Mouse (Mus musculus) gastrocnemius, postnatal 25 days (tissue): ENCODE results near the gene Abca12. TPM values are rescaled to one million over a fixed set of nuclear protein-coding genes. Genes with fewer than 3 reads are reported as not detected.

ENCODE experiments used
- DNase-seq: peaks from one replicate; pipeline ENCODE4 v3.0.0; 2022
- total RNA-seq, 2 experiments: library from RNA; stranded (reverse); gene quantifications; 1 replicate in 1 of 2; 2 replicates in 1 of 2; pipeline ENCODE4 v1.2.3; 2021

Gene Abca12
- total RNA-seq, 2 experiments from 2014 or later = not detected

DNA sequence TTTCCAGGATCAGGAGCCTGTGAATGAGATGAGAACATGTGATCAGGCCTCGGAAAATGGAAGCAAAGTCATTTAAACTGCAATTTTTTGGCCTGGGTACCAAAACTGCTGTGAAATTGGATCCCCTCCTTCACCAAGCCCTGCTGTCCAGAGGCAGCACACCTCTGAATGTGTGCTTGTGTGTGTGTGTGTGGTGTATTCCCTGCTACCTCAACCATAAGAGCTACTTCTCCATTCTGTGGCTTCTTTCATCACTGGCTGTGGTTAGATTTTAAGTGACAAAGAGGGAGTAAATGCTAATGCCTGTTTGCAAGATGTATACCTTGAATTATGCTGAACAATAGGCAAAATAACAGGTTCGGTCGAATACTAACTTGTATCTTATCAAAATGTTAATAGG is 84.4 kb downstream of the Abca12 start:
- DNase-seq = no peak

DNA sequence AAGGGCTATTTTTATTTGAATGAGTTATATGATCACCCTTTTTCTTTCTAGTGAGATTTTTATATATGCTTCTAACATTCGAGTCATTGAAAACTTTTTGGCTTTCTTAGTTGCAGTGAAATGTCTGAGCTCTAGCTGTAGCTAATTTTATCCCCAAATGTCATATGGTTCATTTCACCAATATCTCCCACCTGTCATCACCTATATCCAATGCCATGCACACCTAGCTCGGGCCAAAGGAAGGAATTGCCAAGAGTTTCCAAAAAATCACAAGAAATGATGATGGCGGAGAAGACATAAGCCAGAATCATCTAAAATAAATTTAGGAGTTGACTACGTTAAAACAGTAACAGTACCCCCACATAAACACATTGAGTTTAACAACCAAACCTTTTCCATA is 102.5 kb downstream of the Abca12 start:
- no peak for DNase-seq

DNA sequence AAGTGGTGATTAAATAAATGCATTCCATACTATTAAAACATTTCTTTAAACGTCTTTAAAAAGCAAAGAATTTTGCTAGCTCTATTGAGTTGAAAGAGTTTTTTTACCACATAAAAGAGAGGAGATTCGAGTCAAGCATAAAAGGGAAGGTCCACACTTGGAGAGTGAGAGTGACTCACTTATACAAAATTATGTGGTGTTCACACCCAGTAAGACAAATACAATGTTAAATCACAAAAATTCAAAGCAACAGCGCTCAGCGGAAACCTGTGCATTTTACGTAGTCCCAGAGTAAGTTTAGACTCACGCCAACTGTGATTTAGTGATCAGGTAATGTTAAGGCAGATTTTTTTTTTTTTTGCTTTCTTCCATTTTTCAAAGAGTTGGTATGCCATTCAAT is 104.1 kb downstream of the Abca12 start:
- DNase-seq = no peak

DNA sequence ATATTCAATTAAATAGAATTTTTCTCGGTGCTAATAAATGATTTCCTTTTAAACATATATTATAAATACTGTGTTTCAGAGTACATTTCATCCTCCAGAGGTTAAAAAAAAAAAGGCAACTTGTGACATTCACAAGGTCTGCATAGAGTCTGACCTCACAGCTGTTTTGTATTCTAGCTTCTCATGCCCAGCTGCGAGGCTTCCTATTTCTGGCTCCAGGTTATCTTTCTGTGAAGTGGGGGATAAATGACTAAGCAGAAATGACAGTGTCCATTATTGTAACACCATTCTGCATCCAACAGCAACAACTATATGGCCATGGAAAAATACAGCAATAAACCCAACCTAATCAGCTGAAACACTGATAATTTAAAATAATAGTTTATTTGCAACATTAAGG is 107.3 kb downstream of the Abca12 start:
- no peak for DNase-seq

DNA sequence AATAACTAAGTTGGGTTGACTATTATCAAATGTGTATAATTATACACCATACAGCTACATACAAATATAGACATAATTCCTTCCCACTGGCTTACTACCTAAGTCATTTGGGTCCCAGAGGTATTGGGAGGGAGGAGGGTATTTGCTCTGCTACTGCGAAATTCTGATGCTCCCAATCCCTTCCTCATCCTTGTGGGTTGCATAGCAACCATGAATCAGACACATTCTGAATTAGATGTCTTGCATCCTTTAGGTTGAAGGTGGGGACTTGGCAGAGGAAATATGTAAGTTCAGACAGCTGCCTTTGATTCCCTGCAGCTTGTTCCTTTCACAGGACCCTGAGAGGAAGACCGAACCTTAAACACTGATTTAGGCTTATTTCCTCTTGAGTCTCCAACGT is 108.5 kb downstream of the Abca12 start:
- no peak for DNase-seq

DNA sequence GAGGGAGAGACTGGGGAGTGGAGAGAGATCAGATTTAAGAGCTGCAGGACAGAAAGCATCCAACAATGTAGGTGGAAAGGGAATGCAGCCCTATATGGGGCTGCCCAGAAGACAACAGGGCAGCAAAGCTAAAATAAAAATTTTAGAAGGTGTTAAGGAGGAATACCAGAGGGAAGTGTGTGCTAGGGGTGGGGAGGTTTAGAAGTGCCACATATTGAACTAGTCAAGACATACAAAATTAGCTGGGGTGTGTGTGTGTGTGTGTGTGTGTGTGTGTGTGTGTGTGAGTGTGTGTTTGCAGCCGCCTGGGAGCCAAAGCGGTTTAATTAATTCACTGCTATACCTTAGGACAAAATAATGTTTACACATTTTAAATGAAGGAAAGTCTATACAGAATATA is 110.1 kb downstream of the Abca12 start:
- no peak for DNase-seq

DNA sequence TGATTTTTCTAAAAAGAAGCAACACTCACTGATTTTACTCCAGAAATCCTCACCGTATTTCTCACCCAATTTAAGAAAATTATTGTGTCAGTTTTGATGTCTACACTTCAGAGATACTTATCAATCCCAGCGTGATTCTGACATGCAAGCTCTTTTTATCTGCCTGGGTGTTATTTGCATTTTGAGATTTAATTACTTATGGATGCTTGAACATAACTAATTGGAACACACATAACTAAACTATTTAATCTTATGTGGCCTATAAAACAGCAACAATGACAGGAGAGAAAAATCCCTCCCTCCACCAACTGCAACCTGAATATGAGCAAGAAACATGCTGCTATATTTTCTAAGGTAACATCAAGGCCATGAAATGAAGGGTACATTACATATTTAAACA is 117.7 kb downstream of the Abca12 start:
- no peak for DNase-seq

DNA sequence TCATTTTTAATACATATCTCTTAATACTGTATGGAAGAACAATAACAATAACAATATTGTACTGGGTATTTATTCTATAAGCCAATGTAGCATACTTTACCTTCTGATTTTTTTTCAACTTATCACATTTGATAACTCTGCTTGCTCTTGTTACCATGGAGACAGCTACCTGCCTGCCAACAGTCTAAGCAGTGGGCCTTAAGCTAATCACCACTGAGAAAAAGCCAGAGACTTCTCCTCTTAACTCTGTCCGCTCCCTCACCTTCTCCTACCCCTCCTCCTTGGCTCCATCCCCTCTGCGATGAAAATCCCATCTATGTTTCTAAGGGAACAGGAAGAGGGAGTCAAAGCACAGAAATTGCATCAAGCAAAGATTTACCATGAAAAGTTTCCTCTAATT is 118.1 kb downstream of the Abca12 start:
- DNase-seq = no peak

DNA sequence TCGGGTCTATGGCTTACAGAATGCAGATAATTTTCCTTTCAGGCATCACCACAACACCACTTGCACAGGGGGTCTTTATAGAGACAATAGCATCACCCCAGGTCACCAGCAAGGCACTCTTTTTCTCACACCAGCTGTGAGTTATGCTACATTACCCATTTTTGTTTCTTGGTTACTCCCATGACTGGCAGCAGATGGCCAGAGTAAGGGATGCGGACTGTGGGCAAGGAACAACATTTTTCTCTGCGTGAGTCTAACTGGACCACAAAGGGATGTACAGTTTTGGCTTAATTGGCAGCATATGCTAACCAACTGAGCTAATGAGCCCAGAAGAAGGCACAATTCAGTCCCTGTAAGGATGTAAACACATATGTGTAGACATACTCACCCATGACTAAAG is 122.8 kb downstream of the Abca12 start:
- no peak for DNase-seq

DNA sequence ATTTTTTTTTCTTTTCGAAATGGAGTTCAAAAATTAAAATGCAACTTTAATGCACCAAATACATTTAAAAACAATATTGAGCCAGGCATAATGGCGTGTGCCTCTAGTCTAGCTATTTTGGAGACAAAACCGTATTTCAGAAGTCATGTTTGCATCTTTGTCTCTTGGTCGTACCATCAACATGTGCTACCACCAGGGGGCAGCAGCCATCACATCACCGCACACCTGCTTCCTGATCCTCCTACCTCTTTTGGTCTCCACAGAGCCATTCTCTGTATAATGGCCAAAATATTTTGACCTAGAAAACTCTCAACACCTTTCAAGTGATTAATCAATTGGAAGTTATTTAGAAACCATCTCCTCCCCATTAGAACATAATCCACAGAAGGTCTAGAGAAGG is 125.2 kb downstream of the Abca12 start:
- no peak for DNase-seq

DNA sequence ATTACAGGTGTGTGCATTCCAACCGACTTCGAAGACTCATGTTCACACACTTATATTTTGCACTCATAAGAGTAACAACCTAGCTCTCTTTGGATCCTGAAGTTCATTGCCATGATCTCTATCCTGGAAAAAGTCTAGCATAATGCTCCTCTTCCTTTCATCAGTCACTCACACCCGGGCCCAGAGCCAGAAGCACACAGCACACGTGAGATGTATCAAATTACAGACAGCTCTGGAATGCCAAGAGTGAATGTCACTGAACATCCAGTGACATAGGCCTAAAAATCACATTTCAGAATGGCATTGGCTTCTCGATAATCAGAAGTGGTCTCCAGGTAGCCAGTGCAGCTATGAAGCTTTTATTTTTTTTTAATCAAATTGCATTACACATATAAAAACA is 137.8 kb downstream of the Abca12 start:
- DNase-seq = no peak

DNA sequence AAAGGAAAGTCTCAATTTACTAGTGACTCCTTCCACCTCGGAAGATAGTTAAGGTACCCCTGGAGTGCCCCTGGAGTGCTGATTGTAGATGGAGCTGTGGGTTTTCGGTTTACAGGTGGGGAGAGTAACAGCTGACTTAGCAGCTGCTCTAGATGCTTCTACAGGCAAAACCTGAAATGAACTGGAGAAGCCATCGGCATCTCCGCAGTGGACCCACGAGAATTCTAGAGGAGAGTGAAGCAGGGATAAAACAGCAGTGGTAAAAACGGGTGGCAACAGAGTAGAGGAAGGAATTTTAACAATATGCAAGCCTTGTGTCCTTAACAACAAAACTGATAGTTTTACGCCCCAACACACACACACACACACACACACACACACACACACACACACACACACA is 142.2 kb downstream of the Abca12 start:
- DNase-seq = no peak

DNA sequence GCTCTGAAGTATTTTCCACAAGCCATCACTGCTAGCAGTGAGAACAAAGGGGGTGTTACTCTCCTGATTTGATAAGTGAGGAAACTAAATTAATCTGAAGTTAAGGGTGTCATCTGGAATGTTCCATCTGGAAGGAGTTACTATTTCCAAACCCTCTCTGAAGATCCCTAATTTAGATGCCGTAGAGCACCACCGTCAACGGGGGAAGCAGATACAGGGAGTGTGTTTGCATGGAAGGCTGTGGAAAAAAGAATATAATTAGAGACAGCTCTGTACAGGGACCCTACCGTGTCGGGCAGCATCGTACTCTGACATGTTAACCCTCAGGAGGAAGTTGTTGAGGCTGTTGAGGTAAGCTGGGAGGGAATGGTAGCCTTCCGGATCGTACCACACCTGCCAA is 142.6 kb downstream of the Abca12 start:
- DNase-seq = no peak

DNA sequence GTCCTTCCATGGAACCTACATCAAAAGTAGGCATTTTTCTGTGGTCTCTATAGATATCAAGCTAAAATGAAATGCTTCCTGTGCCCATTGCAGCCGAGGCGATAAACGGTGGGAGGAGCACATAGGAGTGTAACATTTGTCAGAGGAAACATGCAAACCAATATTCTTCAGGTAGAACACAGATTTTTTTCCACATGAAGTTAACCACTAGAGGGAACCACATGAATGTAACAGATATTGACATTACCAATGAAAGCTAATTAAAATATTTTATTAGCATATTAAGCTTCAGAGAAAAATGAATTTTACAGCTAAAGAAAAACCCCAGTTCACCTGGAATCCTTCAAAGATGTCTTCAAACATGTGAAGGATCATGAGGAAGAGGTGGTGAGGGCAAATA is 144.6 kb downstream of the Abca12 start:
- DNase-seq = no peak

DNA sequence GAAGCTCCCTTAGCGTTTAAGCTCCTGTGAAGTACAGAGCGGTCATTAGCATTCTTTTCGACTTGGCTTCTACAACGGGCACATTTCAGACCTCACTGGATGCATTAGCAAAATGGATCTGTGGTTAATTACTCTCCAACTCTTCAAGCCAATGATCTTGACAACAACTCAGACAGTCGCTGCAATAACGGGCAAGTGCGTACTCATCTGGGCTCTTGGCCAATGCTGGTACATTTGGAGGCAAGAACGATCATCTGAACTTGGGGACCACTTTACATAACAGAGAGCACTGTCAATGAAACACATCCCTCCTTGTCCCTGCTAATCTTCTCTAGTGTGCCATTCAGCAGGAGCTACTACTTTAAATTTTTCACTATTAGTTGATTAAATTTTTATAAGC is 148.1 kb downstream of the Abca12 start:
- no peak for DNase-seq

DNA sequence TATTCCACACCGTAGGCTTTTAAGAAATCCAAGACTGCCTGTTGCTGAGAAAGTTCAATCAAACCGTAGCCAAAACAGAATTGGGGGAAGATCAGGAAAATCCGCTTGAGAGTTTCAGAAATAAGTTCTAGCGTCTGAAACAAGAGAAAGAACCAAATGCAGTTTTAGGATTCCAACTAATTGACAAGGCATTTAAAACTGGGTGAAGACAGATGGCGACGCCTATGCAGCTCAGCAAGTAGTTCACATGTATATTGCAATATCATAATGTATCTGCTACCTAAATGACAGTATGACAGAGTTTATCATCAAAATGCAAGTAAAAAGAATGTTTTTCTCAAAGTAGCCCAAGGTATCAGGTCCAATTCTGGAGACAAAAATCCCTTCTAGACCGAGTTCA is 151.2 kb downstream of the Abca12 start:
- DNase-seq = no peak

DNA sequence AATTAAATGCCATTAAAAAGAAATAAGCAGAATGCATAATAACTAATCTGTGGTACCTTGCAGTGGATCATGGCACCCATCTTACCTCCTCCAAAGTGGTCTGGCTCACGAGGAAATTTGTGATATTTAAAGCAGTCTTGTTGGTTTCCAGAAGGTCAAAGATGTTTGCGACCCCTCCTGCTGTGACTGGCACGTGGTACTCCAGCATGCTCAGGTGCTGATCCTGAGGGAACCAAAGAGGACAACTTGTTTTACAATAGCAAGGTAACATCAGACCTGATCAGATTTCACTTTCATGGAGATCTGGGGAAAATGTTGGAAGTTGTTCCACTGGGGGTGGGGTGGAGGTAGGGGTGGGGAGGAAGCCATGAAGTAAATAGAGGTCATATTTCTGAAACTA is 170.1 kb downstream of the Abca12 start:
- no peak for DNase-seq

DNA sequence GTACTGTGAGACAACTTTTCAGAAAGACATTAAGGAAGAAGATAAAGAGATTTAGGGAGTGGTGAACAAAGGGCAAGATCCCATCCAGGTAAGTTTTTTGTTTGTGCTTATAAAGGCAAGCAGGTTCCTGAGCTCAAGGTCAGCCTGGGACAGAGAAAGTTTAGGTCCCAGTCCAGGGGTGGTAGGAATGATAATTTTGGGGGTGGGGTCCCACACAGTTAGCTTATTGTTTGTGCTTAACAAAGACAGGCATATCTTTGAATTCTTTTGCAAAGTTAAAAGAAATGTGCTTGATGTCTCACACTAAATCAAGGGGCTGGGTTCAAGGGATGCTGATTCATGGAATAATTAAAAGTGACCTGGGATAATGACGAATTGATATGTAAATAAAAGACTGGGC is 173.3 kb downstream of the Abca12 start:
- no peak for DNase-seq

DNA sequence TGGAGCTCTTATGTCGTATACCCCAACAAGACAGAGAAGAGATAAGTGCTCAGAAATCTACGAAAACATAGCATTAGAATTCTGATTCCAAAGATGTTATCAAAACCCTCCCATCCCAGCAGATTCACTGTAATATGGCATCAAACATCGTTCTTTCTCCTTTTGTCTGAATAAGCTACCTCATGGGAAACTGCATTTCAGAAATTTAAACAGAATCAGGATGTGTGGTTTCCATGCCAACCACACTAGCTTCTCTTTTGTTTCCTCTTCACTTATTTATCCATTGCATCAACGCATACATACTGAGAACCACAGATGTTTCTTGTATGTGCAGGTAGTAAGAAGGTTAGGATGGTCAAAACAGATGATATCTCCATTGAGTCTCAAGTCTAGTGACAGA is 175.1 kb downstream of the Abca12 start:
- no peak for DNase-seq

DNA sequence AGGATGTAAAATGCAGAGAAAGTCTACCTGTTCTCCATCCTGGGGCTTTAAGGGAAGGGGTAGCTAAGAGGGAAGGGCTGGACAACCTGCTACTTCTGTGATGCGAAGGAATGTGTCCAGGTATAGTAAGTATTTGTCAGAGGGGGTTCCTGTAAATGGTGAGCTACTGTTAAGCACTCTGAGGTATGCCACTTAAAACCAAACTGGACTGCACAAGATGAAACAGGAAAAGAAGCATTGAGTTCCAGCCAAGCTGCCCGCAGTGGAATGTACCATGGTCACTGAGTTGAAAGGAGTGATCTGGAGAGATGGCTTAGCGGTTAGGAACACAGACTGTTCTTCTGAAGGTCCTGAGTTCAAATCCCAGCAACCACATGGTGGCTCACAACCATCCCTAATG is 179.4 kb downstream of the Abca12 start:
- DNase-seq = no peak

DNA sequence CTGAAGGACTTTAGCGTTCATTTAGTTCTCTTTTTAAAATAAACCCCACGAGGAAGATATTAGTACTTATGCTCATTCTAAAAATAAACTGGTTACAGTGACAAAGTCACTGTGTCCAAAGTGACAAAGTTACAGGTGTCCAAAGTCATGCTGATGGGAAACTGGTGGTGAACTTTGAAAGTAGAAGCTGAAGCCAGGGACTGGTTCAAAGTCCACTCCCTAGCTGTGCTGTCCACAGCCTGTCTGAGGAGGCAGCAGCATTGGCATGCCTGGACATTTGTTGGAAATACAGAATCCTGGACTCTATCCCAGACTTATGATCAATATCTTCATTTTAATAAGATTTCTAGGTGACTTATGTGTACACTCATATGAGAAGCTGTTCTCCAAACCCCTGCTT is 183.5 kb downstream of the Abca12 start:
- no peak for DNase-seq

DNA sequence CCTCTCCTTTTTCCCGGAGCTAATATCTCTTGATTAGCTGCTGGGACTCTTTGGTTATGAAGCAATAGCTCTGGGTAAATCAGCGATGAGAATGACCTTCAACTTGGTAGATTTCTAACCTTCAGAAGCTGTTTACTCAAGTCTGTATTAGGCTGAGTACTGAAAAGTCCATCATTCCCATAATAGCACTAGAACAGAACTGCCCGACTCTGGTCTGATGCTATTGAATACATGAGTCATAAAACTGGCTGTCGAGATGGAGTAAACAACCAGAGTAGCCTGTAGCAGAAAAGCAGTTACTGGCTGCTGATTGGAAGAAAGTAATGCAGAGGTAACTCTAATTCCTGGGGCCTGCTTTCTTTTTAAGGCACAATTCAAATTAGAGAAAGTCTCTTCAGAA is 211.1 kb downstream of the Abca12 start:
- no peak for DNase-seq

DNA sequence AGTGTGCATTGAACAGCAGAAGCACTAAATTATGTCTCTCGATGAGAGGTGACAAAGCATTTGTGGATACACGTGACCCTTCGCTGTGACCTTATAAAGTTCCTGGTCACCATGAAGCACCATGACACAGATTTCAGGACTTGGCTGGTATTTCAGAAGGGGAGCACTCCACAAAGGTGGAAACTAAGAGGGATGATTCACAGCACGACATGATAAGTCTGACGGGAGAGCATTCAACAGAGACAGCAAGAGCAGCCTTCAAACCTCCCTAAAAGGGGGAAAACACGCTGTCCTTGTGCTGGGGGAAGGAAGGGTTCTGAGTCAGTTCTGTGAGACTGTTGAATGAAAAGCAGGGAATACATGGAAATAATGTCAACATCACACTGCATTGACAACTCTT is 218.5 kb downstream of the Abca12 start:
- DNase-seq = no peak

DNA sequence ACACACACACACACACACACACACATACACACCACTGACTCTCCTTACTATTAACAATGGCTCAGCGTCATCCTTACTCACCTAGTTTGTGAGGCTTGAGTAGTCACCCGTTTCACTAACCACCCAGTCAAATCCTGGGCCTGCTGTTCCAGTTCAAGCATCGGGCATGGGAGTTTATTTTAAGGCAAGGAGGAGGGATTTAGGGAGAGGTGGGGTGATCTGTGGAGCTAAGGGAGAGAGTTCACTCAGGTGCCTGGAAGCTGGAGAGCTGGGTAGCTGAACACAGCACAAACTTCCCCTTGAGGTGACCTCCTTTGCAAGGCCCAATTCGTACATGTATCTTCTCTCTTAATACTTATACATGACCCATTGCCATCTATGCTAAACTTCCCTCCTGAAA is 219.4 kb downstream of the Abca12 start:
- no peak for DNase-seq

DNA sequence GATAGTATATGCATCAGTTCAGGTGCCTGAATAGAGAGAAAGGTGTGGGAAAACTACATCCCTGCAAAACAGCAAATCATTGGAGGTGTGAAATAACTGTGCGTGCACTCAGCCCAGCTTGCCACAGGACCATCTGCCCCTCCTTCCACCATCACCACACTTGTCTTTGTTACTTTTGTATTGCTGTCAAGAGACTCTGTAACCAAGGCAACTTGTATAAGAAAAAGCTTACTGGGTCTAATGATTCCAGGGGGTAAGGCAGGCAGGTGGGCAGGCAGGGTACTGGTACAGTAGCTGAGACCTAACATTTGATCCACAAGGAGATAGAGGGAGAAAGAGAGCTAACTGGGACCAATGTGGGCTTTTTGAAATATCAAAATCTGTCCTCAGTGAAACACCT is 220.8 kb downstream of the Abca12 start:
- DNase-seq = no peak
